Mouse (Mus musculus) megakaryocyte, adult 5-6 weeks (primary cell): ENCODE results near the gene Myo16. TPM values are rescaled to one million over a fixed set of nuclear protein-coding genes. Genes with fewer than 3 reads are reported as not detected.

Experiments
- ATAC-seq: 2 replicates; pipeline ENCODE4 v1.8.0; 2016; ENCODE audit warnings: mild to moderate bottlenecking, inconsistent platforms; ENCODE audit not compliant: poor library complexity, severe bottlenecking
- total RNA-seq, 2 experiments: library from RNA; stranded (forward) in 1 of 2; stranded (reverse) in 1 of 2; fragments of 153-499, 151-499 nt in 1 of 2; fragments of 221-1000, 200-1000 nt in 1 of 2; gene quantifications; 2 replicates each; pipeline versions ENCODE4 v1.2.3 to v1.2.4; 2015 to 2017

Myo16 gene
- total RNA-seq, 2 experiments from 2014 or later: not detected

DNA sequence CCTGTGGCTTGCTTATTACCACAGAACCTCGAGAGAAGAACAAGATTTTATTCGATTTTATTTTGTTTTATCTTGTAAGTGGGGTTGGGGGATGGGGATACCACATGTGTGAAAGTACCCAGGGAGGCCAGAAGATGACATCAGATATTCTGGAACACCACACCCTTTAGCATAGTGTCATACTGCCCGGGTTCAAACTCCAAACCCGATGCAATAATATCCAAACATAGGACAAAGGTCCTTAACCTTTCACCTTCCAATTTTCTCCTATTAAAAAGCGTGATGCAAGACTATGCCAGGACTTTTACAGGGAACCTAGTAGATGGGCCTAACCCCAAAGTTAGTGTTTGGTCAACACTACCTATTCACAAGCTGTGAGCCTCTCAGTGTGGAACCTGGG, 443.9 kb downstream of the Myo16 start:
- ATAC-seq: no peak

DNA sequence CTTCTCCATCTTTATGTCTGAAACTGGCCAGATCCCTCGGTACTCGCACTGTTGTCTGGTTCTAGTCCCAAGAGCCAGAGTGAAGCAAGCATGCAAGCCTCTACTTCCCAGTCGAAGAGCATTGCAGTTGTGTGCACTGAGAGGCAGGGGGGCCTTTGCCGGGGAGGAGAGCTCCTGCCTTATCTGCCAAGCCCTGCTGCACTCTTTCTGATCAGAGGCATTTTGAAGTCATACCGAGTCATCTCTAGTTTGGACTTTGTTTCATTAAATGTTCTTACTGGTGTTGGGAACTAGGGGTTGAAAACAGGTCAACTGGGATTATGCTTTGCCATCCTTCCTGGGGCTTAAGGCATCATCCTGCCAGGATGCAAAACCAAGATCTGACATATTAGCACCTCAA, 445.2 kb downstream of the Myo16 start:
- ATAC-seq: no peak

DNA sequence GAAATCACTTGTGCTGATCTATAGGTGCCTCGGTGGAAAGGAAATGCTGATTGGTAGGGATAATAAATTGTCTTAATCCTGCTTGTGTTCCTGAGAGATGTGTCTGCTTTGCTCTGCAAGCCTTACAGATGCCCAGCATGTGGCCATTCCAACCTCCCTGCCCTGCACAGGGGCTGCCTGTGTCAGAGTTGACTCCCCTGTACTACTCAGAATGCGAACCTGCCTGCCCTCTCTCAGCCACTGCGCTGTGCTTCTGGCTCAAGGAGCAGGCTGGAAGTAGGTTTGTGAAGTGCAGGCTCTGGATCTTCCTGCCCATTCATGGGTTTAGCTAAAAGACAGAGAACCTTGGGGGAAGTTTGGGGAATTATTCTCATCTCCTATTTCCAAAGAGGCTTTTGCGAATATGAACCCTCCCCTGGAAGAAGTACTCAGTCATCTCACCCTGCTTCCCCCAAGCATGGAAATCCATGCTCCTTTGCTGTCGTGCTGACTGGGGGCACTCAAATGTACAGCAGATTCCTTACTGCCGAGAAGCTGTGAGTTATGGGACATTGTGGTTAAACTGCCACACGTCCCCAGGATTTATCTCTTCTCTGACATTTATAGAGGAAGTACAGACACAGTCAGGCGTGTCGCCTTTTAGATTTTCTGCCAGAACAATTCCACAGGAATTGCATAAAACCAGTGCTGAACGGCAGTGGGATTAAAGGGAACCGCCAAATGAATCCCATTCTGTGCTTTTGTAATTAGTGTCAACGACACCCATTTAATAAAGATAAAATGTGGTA, 452.5 kb downstream of the Myo16 start:
- ATAC-seq: no peak

DNA sequence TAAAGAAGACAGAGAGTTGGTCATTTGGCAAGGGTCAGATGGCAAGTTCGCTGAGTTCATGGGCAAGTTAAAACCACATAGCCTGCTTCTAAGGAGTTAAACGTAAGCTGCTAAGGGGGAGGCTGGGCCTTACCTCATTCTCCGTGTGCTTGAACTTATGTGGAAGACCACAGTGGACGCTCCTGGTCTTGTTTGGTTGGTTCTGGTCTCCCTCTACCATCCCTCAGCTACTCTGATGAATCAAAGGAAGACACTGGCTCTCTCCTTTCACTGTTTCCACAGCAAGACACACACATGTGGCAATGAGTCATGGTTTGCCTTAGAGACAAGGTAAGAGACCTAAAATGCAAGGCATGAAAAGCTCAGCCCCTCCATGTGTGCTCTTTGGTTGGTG, 453.1 kb downstream of the Myo16 start:
- no peak for ATAC-seq

DNA sequence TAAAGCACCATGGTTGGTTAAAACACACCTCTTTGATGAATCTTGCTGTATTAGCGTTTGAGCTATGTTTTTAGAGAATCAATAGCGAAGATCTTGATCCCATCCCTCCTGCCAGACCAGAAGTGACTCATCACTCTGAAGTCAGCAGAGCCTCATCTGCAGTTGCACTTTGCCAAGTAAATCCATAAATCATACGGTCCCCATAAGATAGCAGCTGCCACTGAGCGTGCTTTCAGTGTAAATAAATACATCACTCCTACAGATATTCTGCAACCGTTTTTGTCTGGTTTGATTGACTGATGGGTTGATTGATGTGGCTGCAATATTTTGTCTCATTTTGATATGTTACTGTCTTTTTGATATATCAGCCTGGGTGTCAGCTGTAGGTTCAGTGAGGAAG, 457.9 kb downstream of the Myo16 start:
- ATAC-seq: no peak

DNA sequence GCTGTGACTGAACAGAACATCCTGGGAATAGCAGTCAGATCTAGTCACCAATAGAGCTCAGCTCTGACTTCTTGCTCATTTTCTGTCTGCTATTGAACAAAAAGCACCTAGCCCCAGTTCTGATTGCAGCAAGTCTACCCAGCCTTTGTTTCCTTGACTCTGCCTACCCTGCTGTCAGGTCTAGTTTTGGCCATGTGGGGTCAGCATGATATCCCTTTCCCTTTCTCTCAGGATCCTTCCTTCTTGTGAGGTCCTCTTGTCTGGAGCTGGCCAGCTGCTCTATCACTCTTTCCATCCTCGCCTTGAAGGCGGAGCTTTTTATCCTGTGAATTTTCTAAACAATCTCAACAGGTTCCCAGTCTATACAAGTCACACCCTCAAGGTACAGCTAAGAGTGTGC, 459.7 kb downstream of the Myo16 start:
- no peak for ATAC-seq

DNA sequence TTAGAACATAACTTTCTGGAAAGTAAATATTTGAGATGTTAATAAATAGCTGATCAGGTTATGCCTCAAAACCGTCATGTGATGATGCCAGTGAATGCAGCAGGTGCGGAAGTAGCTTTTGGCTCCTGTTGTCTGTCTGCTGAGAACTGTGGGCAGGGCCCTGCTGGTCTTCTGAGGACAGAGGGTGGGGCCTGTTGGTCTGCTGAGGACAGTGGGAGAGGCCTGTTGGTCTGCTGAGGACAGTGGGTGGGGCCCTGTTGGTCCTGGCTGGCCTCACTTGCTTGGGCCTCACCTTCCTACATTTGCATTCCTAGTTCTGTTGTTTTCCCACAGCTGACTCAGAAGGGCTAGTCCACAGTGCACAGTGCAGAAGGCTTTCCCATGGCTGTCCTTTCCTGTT, 466.0 kb downstream of the Myo16 start:
- no peak for ATAC-seq

DNA sequence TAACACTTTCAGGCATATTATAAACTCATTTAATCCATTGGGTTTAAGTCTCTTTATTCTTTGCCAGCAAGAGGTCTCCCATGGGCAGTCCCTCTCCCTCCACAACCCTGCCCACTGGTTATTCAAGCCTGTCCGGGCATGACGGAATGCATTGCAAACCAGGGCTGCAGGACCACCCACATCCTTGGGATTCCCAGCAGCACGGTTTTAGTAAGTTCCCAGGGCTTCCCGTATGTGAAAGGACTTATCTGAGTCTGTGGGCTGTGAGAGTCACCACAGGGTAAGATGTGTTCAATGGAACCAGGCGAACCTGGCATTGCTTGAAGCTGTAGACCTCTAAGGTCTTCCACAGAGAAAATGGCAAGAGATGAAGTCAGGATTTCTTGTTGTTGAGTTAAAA, 471.6 kb downstream of the Myo16 start:
- ATAC-seq: no peak

DNA sequence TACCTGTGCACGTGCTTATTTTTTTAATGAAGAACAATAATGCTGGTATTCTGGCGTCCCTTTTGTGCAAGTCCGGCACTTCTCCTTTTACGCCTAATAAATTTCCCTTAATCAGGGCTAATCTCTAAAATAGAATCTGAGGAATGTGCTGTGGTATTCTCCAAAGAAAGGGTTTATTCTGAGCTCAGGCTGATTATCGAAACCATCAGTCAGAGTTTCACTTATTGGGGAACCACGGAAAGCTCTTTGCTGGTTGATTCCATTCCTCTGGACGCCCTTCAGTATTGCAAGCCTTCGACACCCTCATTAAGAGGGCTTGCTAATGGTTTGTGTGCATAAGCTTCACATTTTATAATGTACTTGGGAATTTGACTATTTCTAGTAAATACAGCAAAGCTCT, 475.0 kb downstream of the Myo16 start:
- no peak for ATAC-seq

DNA sequence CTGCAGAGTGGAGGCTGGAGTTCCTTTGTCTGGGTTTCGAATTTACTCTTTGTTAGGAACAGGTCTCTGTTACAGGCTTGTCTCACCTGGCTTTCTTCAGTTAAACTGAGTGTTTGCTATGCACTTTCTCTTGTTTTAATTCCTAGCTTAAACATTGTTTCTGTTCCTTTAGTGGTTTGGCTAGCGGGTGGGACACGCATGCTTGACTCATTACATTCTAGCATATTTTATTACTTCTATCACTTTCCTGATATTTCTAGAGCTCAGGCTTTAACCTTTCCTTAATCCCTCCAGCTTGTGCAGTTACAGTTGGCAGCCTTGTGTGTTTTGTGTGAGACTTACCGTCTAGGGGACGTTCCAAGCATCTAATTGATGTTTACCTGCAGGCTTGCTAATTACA, 476.2 kb downstream of the Myo16 start:
- no peak for ATAC-seq

DNA sequence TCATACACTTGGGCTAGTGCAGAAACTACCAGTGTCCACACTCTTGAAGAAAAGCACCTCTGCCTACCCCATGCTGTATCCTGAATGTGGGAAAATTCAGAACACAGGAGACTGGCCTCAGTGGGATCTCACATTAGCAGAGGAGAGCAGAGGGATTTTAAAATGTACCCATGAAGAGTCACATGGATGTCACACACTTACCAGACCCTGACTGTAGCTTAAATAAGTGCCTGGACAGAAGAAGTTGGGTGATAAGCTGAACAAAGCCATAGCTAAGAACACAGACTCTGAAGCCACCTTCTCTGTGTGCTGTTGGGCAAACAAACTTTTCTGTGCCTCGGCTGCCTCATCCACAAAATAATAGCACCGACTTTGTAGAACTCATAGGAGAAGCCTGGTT, 477.3 kb downstream of the Myo16 start:
- no peak for ATAC-seq

DNA sequence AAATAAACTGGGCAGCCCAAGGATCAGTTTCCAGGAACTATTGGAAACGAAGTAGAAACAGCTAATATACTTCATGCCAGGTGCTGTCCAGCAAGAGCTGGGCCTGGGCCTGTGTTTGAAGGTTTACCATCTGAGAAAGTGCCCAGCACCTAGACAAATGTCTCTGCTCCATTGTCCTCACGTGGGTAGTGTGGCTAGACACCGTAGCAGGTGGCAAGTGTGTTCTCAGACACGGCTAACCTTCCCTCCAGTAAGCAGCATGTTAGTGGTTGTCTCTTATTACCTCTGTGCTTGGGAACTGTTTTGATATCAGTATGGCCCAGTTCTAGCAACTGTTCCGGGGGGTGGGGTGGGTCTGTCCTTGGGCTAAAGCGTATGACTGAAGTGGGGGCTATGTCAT, 478.9 kb downstream of the Myo16 start:
- ATAC-seq: no peak

DNA sequence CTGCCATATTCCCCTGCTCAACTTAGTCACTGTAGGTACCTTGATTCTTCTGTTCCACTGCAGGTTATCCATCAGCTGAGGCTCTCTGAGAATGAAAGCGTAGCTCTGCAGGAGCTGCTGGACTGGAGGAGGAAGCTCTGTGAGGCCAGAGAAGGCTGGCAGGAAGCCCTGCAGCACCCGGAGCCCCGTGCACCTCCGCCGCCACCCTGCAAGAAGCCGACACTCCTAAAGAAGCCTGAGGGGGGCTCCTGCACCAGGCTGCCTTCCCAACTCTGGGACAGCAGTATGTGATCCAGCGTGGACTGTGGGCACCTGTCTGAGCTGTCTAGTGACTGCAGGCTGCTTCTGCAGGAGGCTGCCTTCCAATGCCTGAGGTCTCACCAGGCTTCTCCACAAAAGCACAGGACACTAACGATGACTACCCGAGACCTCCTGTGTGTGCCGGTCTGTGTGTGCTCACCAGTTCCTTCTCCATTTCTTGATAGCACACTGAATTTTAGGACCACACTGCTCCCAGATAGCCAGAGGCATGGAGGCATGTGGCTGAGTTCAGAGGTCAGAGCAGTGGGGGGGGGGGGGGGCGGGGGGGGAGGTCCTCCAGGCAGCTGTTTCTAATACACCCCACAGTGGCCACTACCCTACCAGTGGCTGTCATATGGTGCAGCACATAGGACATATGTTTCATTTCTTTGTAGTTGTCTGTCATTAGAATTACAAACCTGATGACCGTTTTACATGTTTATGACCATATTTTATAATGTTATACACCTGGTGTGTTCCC, 479.8 kb downstream of the Myo16 start:
- peak; percentile 47 for ATAC-seq

DNA sequence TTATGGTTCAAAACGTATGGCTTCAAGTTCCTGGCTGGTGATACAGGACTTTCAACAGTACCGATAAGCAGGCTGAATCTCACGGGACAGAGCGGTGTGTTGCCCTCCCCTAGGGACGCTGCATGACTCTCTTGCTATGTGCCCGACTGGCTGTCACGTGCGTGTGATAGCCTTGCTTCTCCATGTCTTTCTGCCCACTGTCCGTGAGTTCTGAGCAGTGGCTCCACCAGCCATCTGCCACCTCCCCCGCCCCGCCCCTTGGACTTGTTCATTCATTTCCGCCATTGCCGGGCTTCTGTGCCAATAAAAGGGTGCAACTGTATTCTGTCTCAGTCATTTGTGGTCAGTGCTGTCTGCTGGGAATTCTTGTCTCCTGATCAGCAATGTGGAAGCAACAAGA, 480.7 kb downstream of the Myo16 start:
- ATAC-seq: no peak

DNA sequence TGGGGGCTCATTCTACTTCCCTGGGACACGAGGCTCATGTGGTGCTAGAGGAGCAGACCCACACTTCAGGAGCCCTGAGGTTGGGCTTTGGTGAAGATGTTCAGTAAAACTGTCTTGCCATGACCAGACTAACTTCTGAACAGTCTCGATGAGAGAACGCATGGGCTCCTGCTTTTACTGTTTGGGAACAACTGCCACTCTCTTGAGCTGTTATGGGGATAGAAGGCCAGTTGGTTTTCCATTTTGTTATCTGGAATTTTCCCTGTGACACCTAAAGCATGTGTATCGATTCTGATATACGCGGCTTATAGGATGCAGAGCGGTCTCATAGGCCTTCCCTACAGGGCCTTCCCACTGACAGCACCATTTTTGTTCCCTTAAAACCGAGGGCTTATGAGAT, 485.2 kb downstream of the Myo16 start:
- no peak for ATAC-seq

DNA sequence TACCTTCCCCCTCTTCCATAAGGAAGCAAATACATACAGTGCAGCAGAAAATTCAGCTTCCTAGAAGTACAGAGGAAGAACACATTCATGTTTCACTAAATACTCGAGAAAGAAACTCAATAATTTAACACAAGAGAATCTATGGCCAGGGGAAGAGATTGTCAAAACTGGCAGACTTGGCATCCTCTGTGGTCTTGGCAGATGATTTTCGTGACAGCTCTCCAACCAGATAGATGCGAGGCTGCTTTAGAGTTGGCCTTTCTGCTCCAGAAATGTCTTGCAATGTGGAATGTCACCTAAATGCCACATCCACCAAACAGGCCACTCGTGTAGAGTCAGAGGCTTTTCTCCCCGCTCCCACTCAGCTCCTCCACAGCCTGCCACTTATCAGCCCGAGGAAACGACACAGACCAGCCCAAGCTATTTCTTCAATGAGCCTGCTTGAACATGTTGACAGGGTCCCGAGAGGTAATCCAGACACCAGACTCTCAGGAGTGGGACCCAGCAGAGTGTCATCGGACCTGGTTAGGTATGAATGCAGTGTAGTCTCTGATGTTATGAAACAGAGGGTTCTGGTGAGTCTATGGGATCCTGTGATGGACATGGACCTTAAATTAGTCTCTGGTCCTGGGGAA, 486.6 kb downstream of the Myo16 start:
- no peak for ATAC-seq

DNA sequence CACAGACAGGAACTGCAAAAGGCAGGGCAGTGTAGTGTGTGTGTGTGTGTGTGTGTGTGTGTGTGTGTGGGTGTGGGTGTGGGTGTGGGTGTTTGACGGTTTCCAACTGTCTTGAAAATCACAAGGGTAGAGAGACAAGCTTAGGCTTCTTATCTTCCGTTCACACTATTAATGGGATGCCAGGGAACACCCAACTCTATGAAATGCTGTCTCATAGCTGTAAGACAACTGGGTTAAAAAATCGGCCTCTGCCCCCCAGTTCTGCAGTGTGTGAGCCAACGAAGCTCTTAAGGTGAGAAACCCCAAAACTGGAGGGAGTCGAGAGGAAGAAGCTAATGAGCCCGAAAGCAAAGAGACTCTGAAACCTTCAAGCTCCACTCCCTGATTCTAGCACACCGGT, 487.1 kb downstream of the Myo16 start:
- no peak for ATAC-seq

DNA sequence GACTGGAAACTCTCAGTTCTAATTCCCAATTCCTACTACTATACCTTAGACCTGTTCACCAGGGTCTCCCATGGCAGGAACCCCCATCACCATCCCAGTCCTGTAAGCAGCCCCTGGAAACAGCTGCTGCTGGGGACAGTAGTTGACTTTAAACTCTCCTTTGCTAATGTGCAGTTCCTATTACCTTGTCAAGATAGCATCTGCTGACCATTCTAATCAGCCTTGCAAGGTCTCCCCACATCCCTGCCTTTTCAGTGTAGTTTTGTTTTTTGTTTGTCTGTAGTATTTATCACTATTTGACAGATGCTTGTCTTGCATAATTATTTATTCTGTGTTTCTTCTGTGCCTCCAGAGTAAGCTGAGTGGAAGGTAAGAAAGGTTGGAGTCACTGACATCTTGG, 487.6 kb downstream of the Myo16 start:
- no peak for ATAC-seq

DNA sequence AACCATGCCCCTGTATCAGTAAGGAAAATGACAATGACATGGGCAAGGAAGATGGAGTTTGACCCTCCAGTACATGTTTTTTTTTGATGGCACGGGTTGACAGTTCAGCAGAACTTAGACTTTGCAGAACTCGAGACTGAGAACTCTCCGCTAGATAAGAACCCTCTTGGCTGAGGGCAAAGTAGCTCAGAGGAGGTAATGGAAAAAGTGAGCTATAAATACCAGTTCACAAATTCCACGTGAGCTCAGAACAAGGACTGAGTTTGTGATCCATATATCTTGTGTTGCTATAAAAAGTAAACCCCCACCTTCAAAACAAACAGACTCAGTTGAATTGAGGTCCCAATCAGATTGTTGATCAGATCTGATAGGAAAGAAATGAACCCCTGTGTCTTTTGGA, 489.5 kb downstream of the Myo16 start:
- no peak for ATAC-seq

DNA sequence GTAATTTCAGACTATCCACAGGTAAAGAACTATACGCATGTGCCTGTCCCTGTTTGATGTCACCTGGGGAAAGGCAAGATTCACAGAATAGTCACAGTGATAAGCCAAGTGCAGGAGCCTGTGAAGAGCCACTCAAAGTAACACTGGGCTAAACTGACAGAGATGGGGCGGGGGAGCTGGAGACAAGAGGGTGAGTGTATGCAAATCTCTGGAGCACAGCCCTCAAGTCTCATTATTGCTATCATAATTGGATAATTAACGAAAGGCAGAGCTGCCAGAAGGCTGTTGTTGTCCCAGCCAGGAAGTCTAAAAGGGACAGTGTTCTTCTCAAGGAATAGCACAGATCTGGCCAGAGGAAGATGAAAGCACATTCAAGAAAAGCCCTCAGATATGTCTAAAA, 490.8 kb downstream of the Myo16 start:
- ATAC-seq: no peak

DNA sequence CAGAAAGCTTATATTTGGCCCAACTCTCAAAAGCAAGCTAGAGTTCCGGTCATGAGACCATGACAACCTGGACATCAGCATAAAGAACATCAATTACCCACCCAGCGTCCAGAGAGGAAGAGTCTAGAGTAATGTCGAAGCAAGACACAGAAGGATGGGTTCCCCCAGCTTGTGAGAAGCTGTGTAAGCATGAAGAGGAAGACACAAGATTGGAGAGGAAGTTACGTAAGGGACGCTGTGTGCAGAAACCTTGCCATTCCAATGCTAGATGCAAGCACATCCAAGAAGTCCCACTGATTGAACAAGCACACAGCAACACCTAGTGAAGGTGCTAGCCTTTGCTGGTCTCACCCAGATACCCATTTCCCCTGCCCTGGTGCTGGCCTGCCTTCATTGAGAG, 492.0 kb downstream of the Myo16 start:
- ATAC-seq: 0 out of 2 replicates have a peak, but pooled peaks have one; percentile 51

DNA sequence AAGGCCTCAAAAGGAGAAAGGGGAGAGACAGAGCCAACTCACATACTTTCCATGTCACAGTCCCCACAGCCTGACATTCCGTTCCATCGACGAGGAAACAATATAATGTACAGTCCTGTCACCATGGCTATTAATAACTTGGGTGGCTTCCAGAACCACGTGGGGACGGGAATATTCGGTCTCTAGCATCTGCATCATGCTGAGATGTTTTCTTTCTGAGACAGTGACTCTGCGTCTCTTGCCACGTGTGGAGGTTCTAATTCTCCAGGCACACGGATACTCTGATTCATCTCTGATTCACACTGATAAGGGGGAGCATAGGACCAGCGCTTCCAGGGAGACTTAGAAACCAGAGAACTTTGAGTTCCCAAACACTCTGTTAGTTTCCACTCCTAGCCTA, 492.8 kb downstream of the Myo16 start:
- ATAC-seq: no peak
